Mouse (Mus musculus): ENCODE data around the gene Nup98.
A peak's percentile ranks its signal among the peaks of the same experiment; 100 is the strongest.

Nup98 gene

DNA sequence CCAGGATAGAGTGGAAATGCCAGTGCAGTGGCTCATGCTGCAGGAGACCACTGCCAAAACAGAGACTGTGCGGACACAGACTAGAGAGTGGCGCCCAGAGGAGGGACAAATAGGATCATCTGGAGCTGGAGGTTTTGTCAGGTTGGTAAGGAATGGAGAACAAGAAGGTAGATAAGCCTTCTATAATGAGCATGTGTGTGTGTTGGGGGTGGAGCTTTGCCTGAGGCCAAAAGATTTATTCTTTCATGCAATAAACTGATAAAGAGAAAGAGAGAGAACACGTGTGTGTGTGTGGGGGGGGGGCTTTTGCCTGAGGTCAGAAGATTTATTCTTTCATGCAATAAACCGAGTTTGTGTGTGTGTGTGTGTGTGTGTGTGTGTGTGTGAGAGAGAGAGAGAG is 23.1 kb upstream of the Nup98 start:
- DNase-seq (ENCODE audit: low read depth, low spot score) = no peak

DNA sequence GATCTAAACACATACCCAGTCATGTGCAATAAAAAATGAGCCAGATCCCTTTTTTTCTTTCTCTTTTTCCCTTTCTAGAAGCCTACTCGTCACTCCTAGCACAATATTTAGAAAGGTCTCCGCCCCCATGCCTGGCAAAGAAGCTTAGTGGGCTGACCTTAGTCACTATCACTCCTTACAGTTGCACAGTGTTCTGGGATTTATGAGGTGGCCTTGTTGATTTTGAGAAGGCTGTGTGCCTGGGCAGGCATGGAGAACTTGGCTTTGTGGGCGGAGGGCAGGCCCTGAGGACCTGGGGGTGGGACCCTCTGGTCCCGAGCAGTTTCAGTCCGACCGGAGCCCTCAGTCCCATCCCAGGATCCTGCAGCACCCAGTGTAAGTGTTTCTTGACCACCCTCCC is 19.8 kb upstream of the Nup98 start:
- no peak for DNase-seq (ENCODE audit: low read depth, low spot score)

DNA sequence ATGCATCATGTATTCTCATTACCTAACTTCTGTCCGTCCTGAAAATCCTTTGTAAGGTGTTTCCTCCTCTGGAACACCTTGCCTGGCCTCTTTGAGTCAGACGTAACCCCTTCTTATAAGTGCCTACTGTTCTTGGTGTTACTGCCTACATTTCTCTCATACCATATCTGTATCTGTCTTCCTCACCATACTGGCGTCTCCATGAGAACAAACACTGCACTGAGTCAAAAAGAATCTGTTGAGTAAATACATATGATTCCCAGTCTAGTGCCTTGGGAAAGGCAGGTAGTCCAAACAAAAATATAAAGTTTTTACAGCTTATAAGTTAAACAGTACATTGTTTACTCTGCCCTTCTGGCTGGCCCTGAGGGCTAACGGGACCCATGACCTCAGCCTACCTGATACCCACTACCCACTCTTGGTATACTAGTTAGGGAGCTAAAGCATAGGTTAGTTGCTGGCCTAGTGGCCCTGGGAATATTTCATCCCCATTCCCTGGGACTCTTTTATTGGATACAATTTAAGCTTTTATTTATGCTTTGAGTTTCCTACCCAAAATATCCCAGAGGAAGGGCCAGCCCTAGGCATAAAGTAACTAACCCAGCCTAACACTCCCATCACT is 18.2 kb upstream of the Nup98 start:
- DNase-seq (ENCODE audit: low read depth, low spot score) = no peak

DNA sequence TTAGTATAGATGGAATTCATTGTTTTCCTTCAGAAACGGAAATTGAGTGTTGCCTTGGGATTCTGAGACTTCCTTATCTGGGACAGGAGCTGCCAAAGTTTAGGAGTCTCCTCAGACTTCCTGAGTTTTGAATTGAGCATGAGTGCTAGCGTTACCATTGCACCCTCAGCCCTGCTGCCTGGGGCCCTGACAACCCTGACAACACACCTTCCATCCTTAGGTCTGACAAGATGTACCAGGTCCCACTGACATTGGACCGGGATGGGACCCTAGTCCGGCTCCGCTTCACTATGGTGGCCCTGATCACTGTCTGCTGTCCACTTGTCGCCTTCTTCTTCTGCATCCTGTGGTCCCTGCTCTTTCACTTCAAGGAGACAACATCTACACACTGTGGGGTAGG is 16.1 kb upstream of the Nup98 start:
- DNase-seq (ENCODE audit: low read depth, low spot score) = no peak

DNA sequence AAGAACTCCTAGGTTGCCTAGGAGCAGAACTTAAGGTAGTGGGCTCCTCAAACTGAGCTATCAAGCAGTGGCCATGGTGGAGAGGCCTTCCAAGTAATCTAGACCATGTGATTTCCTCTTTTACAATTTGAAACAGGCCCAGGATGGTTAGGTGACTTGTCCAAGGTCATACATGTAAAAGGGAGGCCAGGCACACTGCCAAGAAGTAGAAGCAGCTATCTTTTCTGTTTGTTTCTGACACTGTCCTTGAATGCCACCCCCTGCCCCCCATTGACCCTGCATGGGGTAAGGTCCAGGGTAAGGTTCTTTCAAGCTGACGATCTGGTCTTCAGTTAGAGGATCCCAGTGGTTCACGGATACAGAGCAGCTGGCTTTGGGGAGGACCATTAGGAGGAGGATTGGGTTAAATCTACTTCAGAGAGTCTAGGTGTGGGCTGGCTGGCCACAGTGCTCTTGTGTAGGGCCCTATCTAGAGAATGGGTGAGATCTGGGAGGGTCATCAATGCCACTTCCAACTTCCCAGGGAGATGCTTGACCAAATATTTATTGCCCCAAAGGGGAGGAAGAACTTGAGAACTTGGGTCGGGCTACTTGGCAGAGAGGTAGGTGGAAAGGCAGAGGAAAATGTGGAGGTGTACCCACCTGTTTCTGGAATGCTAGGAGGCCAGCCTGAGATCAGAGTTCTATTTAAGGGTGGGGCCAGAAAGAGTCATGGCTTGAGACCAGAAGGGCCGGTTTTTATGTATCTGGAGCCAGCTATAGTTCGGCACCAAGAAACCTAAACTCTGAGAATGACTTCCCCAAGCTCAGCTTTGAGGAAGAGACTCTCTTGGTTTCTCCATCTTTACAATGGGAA is 14.1 kb upstream of the Nup98 start:
- no peak for DNase-seq (ENCODE audit: low read depth, low spot score)

DNA sequence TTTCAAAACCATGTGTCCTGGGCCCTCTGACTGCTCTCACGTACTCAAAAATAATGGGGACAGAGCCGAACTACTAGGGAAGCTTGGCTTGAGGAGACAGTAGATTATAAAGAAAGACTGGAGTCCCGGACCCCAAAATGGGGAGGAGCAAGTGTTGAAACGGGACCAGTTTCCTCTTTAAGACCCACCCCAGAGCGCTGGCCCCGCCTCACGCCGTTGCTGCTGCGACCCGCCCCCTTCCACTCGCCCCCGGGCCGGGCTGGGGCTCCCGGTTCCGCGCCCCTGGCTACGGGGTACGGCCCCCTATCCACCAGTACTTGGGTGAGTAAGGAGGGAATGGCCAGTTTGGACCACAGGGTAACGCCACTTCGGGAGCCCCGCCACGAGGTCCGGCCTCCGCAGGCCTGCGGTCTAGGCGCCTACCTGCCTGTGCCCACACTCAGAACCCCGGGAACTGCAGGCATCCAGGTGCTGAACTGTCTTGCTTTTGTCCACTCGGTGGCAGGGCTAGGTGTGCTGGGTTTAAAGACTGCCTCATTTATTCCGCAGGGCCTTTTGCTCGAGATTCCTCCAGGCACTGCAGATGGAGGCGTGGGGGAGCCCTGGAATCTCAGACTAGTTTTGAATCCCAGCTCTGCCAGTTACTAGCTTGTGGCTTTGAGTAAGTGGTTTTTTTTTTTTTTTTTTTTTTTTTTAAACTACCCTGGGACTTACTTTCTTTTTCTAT is 13.0 kb upstream of the Nup98 start:
- peak; percentile 76 for DNase-seq (ENCODE audit: low read depth, low spot score)

DNA sequence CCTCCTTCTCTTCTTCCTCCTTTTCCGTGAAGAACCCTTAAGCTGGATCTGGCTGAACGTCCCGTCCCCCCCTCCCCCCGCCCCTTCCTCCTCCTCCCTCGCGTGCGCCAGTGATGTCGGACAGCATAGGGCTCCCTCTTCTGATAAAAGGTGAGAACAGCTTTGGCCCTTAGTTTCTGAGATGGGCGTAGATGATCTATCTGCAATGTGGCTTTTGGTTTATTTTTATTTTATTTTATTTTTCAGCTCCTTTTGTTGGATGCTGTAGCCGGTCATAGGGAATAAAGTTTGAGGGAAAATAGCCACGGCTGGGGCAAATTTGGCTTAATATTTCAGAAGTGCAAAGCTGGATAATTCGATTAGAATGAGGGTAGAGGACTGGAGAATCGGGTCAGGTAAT is 12.4 kb upstream of the Nup98 start:
- peak; percentile 72 for DNase-seq (ENCODE audit: low read depth, low spot score)

DNA sequence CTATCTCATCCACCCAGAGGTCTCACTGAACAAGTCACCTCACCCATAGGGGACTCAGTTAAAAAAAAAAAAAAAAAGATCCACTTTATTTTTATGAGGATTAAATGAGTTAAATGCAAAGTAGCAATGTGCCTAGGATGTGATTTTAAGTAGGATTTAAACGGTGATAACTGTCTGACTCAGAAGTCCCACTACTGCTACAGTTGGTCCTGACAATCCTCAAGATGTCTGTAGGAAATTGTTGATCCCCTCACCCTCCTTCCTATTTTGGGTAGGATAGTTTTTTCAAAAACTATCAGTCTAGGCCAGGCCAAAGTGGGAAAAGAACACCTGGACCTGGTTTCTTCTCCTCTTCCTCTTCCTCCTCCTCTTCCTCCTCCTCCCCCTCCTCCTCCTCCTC is 11.9 kb upstream of the Nup98 start:
- DNase-seq (ENCODE audit: low read depth, low spot score) = no peak

DNA sequence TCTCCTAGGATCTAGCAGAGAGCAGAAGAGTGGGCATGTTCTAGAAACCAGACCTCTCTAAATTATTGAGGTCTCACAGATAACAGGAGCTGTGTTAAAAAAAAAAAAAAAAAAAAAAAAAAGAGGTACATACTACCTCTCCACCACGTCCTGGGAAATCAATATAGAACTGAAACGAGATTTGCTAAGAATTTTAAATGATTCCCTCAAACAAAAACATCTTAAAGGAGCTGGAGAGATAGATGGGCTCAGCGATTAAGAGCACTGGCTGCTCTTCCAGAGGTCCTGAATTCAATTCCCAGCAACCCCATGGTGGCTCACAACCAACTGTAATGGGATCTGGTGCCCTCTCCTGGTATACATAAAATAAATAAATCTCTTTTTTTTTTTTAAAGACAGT is 1.1 kb upstream of the Nup98 start:
- no peak for DNase-seq (ENCODE audit: low read depth, low spot score)

DNA sequence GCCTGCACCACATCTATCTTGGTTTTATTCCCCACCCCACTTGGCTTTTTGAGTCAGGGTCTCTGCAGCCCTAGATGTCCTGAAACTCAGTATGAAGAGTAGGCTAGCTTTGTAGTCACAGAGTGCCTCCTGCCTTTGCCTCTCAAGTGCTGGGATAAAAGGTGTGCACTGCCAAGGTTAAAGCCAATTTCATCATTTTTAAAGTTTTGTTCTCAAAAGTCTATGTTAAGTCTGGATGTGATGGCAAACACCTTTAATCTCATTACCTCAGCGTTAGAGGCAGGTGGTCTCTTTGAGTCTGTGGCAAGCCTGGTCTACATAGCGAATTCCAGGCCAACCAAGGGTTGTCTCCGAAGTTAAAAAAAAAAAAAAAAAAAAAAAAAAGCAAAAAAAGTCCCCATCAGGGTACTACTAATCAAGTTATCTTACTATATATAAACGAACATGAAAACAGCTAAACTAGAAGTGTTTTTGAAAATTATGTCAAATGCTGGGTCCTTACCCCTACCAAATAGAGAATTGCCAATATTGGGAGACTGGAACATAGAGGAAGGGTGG is 1.1 kb downstream of the Nup98 start:
- DNase-seq (ENCODE audit: low read depth, low spot score) = no peak

DNA sequence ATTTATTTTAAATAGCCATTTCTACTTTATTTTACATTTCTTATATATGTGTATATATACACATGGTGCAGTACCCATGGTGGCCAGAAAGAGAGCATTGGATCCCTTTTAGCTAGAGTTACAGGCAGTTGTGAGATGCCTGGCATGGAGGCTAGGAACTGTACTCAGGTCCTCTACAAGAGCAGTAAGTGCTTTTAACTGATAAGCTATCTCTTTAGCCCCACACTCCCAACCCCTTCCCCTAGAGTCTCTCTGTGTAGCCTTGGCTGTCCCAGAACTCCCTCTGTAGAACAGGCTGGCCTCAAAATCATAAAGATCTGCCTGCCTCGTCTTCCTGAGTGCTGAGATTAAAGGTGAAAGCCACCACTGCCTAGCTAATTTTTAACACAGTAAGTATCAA is 4.3 kb downstream of the Nup98 start:
- DNase-seq (ENCODE audit: low read depth, low spot score) = no peak

DNA sequence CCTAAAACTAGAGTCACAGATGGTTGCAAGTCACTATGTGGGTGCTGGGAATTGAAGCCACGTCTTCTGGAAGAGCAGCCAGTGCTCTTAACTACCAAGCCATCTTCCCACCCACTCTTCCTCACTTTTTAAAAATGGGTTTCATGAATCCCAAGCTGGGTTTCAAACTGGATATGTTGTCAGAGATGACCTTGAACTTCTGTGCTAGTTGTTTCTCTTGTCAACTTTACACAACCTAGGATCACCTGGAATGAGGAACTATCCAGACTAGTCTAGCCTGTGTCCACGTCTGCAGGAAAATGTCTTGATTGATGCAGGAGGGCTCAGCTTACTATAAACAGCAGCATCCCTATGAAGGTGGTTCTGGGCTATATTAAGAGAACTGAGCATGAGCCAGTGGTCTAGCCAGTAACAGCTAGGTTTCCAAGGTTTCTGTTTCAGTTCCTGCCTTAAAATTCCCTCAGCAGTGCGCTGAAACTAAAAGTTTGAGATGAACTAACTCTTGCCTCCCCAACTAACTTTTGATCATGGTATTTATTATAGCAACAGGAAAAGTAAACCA is 5.6 kb downstream of the Nup98 start:
- no peak for DNase-seq (ENCODE audit: low read depth, low spot score)

DNA sequence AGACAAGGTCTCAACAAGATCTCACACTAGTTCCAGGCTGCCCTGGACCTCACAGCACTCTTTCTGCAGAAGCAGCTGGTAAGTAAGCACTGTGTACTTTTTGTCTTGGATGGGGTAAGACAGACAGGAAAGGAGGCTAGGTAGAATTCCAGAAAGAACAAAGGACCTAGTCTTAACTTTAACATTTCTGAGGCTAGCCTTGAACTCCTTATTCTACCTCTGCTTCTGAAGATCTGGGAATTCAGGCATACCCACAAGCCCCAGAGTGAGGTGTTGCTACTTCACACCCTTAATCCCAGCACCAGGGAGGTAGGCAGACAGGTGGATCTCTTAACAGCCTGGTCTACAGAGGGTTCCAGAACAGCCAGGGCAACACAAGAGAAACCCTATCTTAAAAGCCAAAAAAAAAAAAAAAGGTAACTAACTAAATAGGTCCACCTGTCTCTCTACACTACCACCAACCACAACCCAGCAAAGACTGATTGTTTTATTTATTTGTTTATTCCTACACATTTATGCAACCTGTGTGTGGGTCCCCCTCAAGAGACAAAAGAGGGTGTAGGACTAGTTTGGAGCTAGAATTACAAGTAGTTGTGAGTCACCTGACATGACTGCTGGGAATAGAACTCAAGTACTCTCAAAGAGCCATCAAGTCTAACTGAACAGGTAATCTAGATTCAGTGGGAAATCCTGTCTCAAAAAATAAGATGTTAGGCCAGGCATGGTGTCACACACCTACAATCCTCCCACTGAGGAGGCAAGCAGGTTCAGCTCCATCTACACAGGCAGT is 8.8 kb downstream of the Nup98 start:
- no peak for DNase-seq (ENCODE audit: low read depth, low spot score)

DNA sequence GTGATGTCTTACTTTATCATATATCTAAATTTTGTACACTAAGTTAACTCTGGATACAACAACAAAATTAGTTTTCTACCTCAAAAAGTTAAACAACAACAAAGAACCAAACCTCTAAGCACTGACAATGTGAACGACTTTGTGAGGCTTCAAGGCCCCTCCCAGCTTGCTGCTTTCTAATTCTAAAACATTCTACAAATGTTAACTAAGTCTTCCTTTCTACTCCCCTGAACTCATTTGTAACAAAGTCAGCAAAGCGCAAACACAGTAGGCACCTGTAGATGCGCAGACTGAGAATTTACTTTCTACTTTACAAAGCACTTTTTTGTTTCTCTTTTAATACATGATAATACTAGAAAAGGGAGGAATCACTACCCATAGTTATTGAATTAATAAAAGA is 9.4 kb downstream of the Nup98 start:
- DNase-seq (ENCODE audit: low read depth, low spot score) = no peak

DNA sequence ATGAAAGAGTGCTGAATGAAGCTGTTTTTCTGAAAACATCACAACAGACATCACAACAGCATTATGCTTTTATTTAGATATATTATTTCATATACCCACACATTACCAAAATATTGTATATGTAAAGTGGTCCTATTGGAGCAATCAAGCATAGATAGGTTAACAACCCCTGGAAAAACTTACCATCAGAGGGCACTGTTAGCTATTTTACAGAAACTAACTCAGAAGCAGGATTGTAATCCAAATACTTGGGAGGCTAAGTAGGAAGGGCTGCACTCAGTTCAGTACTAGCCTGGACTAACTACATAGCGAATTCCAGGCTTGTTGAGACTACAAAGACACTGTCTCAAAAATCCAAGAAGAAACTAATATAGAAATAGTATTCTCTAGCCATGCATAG is 17.6 kb downstream of the Nup98 start:
- no peak for DNase-seq (ENCODE audit: low read depth, low spot score)

DNA sequence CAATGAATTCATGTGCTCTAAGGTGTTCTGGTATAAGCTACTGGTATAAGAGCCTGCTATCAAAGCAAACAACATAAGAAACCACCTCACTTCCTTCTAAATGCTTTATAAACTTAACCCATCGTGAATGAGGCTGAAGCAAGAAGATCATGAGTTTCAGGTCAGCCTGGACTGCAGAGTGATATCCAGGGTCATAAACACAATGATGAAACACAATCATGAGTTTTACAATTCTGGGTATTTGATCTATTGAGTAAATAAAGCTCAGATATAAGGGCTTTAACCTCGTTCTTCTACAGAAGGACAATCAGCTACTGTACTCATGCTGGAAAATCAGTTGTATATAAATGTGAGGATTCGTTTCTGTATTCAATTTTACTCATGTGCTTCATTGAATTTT is 26.1 kb downstream of the Nup98 start:
- no peak for DNase-seq (ENCODE audit: low read depth, low spot score)

DNA sequence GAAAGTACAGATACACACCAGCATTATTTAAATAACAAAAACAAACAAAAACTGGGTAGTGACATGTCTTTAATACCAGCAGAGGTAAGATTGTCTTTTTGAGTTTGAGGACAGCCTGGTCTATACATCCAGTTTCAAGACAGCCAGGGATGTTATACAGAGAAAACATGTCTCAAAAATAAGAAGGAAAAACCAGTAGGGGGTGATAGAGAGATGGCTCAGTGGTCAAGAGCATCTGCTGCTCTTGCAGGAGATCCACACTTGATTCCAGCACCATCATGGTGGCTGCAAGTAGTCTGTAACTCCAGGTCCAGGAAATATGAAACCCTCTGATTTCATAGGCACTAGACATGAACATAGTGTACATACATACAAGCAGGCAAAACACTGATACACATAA is 39.7 kb downstream of the Nup98 start:
- DNase-seq (ENCODE audit: low read depth, low spot score) = peak; percentile 24

DNA sequence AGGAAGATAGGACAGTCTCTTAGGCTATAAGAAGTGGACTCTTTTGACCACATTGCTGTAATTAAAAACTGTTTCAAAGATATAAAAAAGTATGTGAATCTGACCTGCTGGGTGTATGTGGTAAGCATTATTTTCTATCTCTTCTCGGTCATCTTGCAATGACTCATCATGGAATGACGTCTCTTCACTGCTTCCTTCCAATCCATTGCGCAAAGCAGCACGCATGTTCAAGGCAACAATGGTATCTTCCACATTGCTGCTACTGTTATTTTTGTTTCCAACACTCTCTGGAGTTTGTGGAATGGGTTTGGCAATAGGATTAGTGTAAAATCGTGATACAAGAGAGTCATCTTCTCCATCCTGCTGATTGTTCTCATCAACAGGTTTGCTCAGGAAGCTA is 56.3 kb downstream of the Nup98 start:
- no peak for DNase-seq (ENCODE audit: low read depth, low spot score)

DNA sequence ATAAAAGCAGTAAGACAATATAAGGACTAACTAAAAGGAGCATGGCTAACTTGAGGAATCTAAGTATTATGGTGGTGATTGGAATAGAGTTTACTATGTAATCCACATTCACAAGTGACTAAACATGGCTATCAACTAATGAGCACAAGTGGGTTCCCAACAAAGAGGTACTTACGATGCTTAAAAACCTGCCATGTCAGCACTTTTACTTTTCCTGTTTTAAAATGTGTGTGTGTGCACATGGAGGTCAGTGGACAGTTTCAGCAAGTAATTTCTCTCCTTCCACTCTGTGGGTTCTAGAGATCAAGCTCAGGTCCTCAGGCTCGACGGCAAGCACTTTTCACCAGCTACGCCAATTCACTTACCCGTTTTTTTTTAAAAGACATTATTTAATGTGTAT is 72.1 kb downstream of the Nup98 start:
- DNase-seq (ENCODE audit: low read depth, low spot score) = no peak

DNA sequence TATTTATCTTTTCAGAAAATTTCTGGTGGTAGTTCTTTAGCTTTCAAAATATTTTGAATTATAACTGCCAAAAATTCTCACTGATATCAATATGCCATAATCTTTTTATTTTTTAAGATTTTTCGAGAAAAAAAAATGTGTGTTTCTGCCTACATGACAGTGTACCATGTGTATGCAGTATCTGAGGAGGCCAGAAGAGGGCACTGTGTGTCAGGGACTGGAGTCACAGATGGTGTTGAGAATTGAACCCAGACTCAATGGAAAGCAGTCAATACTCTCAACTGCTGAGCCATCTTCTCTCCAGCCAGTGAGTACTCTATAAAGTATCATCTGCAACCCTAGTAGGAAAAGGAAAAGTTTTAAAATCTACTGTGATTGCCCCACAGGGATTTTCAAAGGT is 72.5 kb downstream of the Nup98 start:
- peak; percentile 61 for DNase-seq (ENCODE audit: low read depth, low spot score)

DNA sequence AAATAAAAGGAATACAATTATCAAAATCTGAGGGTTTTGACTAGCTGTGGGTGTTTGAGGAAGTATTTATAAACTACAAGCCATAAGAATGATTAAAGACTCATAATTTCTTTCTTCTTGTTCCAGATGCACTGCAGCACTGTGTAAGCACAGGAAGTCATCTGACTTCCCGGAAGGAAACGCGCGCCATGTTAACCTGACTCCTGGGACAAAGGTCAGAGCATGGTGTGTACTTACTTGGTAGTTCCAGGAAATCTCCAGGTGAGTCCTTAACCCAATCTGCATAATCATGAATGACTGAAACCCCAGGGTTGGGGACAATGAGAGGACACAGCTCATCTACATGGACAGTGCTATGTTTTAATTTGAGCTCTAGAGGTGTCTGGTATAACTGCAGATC is 77.6 kb downstream of the Nup98 start:
- DNase-seq (ENCODE audit: low read depth, low spot score) = no peak
